Mouse (Mus musculus) liver, embryonic 16.5 days (tissue): ENCODE results near the gene Gtpbp3. TPM values are rescaled to one million over a fixed set of nuclear protein-coding genes. Genes with fewer than 3 reads are reported as not detected.

Experiments used
- ATAC-seq: fragments of 200-750 bp; cut with Nextera tagmentation; 2 replicates; pipeline ENCODE4 v1.8.0; 2017; ENCODE audit warnings: low read depth, mild to moderate bottlenecking, moderate number of reproducible peaks, moderate library complexity
- H3K27ac ChIP-seq: fragments of 300-500 bp; sonication (generic); 2 replicates; pipeline ENCODE4 v1.5.1; 2014; ENCODE audit warnings: mild to moderate bottlenecking, low read length
- H3K27me3 ChIP-seq: fragments of 300-500 bp; sonication (generic); 2 replicates; pipeline ENCODE4 v1.6.1; 2014; ENCODE audit warnings: low read depth, low read length, mixed read lengths; ENCODE audit not compliant: control insufficient read depth, insufficient read depth
- H3K36me3 ChIP-seq: fragments of 300-500 bp; sonication (generic); 2 replicates; pipeline ENCODE4 v1.6.1; 2014; ENCODE audit warnings: mild to moderate bottlenecking; ENCODE audit not compliant: control insufficient read depth, insufficient read depth
- H3K4me1 ChIP-seq: fragments of 300-500 bp; sonication (generic); 2 replicates; pipeline ENCODE4 v1.6.1; 2014; ENCODE audit warnings: low read depth, low read length, mixed read lengths; ENCODE audit not compliant: control insufficient read depth
- H3K4me2 ChIP-seq: fragments of 300-500 bp; sonication (generic); 2 replicates; pipeline ENCODE4 v1.6.1; 2014; ENCODE audit warnings: low read depth, low read length, mixed read lengths
- H3K4me3 ChIP-seq: fragments of 300-500 bp; sonication (generic); 2 replicates; pipeline ENCODE4 v1.5.1; 2014; ENCODE audit warnings: low read depth, mild to moderate bottlenecking, low read length
- H3K9ac ChIP-seq: fragments of 300-500 bp; sonication (generic); 2 replicates; pipeline ENCODE4 v1.6.1; 2014; ENCODE audit warnings: low read depth, low read length
- H3K9me3 ChIP-seq: fragments of 300-500 bp; sonication (generic); replicated peaks from 2 replicates; pipeline ENCODE4 v1.6.1; 2016; ENCODE audit warnings: low read length; ENCODE audit not compliant: control insufficient read depth
- WGBS: fragments of 180-500 bp; shearing (Covaris S2); extraction: QIAGEN DNeasy Blood & Tissue Kit; methylation state at CpG from one replicate; pipeline ENCODE4 v1.1.7; 2014; ENCODE audit not compliant: insufficient replicate concordance; 5-methylcytosine and 5-hydroxymethylcytosine counted together
- polyA plus RNA-seq: library from polyadenylated mRNA; unstranded; fragments of >200 nt; fragmentation: Nextera tagmentation; extraction: Ambion mirVana; gene quantifications from 2 replicates; pipeline ENCODE4 v1.2.1, GENCODE M21; 2015

Gtpbp3 gene
- polyA plus RNA-seq, 1 experiment from 2014 or later = 5.3 TPM

GRCm38 (mm10) chr8:71504349-71504748, 16.4 kb downstream of the Gtpbp3 start:
- Histone ChIP-seq H3K27me3 (peaks cover 33% of the 10 kb centered on the region), H3K27ac (no peak overlapping the region), H3K9me3 (no peaks in the 10 kb centered on the region), H3K4me2 (no peak overlapping the region), H3K4me3 (no peak overlapping the region), H3K9ac (no peak overlapping the region), H3K36me3 (no peaks in the 10 kb centered on the region), H3K4me1 (peaks cover 3% of the 10 kb centered on the region; the same call in 1 of the 2 replicates)
- ATAC-seq = no peak
- WGBS = 79% methylated on average over 4 of the region's 4 CpGs

- no peak for ATAC-seq
- Histone ChIP-seq H3K4me1 (peaks cover 3% of the 10 kb centered on the region; the same call in 1 of the 2 replicates), H3K4me3 (no peak overlapping the region), H3K36me3 (no peaks in the 10 kb centered on the region), H3K27me3 (peaks cover 37% of the 10 kb centered on the region), H3K9ac (no peak overlapping the region), H3K4me2 (no peak overlapping the region), H3K9me3 (no peaks in the 10 kb centered on the region), H3K27ac (no peak overlapping the region)
- WGBS = 69% methylated on average over 4 of the region's 4 CpGs
These were observed 17.4 kb downstream of the Gtpbp3 start for GRCm38 (mm10) chr8:71505326-71505725.

DNA sequence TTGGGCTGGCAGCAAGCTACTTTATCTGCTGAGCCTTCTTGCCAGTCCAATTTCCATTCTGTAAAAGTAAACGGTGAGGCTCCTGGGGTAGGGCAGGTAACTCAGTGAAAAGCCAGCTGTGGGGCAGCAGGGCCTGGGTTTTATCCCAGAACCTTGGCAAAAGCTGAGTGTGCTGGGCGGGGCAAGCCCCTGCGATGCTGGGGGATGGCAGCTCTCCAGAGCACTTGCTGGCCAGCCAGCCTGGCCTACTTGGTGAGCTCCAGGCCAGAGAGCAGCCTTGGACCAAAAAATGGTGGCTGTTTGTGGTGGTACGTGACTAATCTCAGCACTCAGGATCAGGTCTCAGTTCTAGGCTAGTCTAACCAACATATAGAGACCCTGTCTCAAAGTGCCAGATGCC, 18.1 kb downstream of the Gtpbp3 start:
- ATAC-seq = no peak

GRCm38 (mm10) chr8:71507589-71508104, 19.7 kb downstream of the Gtpbp3 start:
- Histone ChIP-seq H3K4me3 (peak overlapping the region; percentile 36), H3K36me3 (no peaks in the 10 kb centered on the region), H3K9ac (no peak overlapping the region), H3K9me3 (no peaks in the 10 kb centered on the region), H3K27ac (no peak overlapping the region), H3K4me2 (peak overlapping the region; percentile 47), H3K27me3 (peaks cover 37% of the 10 kb centered on the region), H3K4me1 (peaks cover 12% of the 10 kb centered on the region)
- WGBS = 2% methylated on average over 60 of the region's 61 CpGs
- ATAC-seq = peak; percentile 49

More for the DNA sequence above, 18.1 kb downstream of the Gtpbp3 start:
- Histone ChIP-seq H3K36me3 (no peaks in the 10 kb centered on the region), H3K4me3 (no peak overlapping the region), H3K9ac (no peak overlapping the region), H3K9me3 (no peaks in the 10 kb centered on the region), H3K27me3 (peaks cover 37% of the 10 kb centered on the region), H3K4me2 (no peak overlapping the region), H3K4me1 (peaks cover 3% of the 10 kb centered on the region; the same call in 1 of the 2 replicates), H3K27ac (no peak overlapping the region)
- 62% methylated on average over 4 of the region's 4 CpGs for WGBS

DNA sequence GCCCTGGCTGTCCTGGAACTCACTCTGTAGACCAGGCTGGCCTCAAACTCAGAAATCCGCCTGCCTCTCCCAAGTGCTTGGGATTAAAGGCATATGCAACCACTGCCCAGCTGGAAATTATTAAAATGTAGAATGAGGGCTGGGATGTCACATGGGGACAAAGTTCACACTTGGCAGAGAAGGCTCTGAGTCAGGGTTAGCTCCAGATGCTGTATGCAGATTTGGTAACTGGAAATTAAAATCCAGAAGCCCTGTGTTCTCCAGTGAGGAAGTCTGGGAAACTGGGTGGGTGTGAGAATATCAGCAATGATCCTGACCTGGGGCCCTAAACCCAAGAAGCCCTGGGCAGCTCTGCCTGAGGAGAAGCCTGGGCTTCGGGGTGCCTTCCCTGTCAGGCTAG, 21.4 kb downstream of the Gtpbp3 start:
- H3K27me3 ChIP-seq = peaks cover 37% of the 10 kb centered on the region
- H3K9me3 ChIP-seq = no peaks in the 10 kb centered on the region
- H3K9ac ChIP-seq = no peak overlapping the region
- H3K36me3 ChIP-seq = no peaks in the 10 kb centered on the region
- ATAC-seq = no peak
- no peak overlapping the region for H3K4me2 ChIP-seq
- 72% methylated on average over 2 of the region's 2 CpGs for WGBS
- H3K4me3 ChIP-seq = no peak overlapping the region
- peaks cover 12% of the 10 kb centered on the region for H3K4me1 ChIP-seq
- H3K27ac ChIP-seq = no peak overlapping the region

GRCm38 (mm10) chr8:71511644-71512043, 23.7 kb downstream of the Gtpbp3 start, which contains the start of gene Plvap:
Gene Plvap (minus strand): TSS chr8:71511752.
- peaks cover 27% of the 10 kb centered on the region for H3K27me3 ChIP-seq
- H3K27ac ChIP-seq = no peak within 1 kb of the TSS
- no peak within 1 kb of the TSS for H3K9ac ChIP-seq
- no peaks in the 10 kb centered on the region for H3K36me3 ChIP-seq
- peak within 1 kb of the TSS; percentile 50 for H3K4me2 ChIP-seq
- ATAC-seq = peak; percentile 81
- H3K4me3 ChIP-seq = peak within 1 kb of the TSS; percentile 43
- 7% methylated on average over 14 of the region's 14 CpGs for WGBS
- peaks cover 12% of the 10 kb centered on the region for H3K4me1 ChIP-seq
- no peaks in the 10 kb centered on the region for H3K9me3 ChIP-seq

DNA sequence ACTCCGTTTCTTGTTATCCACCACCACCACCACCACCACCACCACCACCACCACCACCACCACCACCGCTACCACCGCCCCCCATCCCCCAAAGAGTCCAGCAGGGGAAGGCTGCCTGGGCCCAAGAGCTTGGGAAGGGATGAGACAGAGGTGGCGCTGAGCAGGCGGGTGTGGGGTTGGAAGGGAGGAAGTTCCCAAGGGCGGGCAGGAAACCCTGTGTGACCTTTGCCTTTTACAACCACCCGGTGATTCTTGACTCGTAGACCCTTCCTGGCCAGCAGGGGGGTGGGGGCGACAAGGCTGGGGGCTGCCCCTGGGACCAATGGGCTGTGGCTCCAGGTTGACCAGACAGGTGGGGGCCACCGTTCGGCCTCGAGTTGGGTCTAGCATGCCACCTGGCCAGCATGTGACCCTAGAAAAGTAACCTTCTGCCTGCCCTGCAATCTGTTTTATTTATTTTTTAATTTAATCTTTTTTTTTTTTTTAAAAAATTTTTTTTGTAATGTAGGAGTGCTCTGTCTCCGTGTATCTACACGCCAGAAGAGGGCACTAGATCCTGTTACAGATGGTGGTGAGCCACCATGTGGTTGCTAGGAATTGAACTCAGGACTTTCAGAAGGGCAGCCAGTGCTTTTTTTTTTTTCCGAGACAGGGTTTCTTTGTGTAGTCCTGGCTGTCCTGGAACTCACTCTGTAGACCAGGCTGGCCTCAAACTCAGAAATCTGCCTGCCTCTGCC, 25.3 kb downstream of the Gtpbp3 start:
- H3K9ac ChIP-seq = no peak overlapping the region
- H3K27me3 ChIP-seq = peaks cover 12% of the 10 kb centered on the region
- H3K36me3 ChIP-seq = no peaks in the 10 kb centered on the region
- 31% methylated on average over 13 of the region's 15 CpGs for WGBS
- no peaks in the 10 kb centered on the region for H3K9me3 ChIP-seq
- no peak for ATAC-seq
- no peak overlapping the region for H3K4me3 ChIP-seq
- no peak overlapping the region for H3K4me2 ChIP-seq
- H3K27ac ChIP-seq = no peak overlapping the region
- H3K4me1 ChIP-seq = peaks cover 9% of the 10 kb centered on the region

- Histone ChIP-seq H3K9ac (no peak overlapping the region), H3K27me3 (no peaks in the 10 kb centered on the region; the same call in 1 of the 2 replicates), H3K27ac (no peak overlapping the region), H3K4me1 (peaks cover 9% of the 10 kb centered on the region), H3K36me3 (no peaks in the 10 kb centered on the region), H3K9me3 (no peaks in the 10 kb centered on the region), H3K4me2 (no peak overlapping the region), H3K4me3 (no peak overlapping the region)
- no peak for ATAC-seq
- WGBS = 55% methylated on average over 5 of the region's 5 CpGs
These were observed 27.1 kb downstream of the Gtpbp3 start for GRCm38 (mm10) chr8:71515043-71515442.

DNA sequence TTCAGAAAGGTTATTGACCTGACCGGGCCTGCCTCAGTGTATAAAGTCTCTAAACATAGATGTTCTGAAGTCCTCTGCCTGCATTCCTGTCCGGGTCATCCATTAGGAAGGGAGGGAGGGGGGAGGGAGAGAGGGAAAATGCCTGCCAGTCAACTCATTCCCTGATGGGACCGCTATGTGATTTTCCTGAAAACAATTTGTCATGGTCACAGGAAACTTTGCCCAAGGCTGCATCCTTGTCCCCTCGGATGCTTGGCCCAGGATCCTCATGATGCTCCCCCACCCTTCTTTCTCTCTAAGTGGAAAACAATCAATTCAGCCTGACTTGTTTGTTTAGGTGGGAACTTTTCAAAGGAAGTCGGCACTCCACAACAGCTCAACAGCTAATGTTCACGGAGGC, 28.9 kb downstream of the Gtpbp3 start:
- no peaks in the 10 kb centered on the region for H3K9me3 ChIP-seq
- no peaks in the 10 kb centered on the region for H3K36me3 ChIP-seq
- no peak for ATAC-seq
- peaks cover 2% of the 10 kb centered on the region for H3K4me1 ChIP-seq
- H3K27me3 ChIP-seq = no peaks in the 10 kb centered on the region
- H3K27ac ChIP-seq = no peak overlapping the region
- no peak overlapping the region for H3K4me2 ChIP-seq
- H3K9ac ChIP-seq = no peak overlapping the region
- WGBS = 34% methylated on average over 6 of the region's 6 CpGs
- H3K4me3 ChIP-seq = no peak overlapping the region
